Mouse (Mus musculus): ENCODE data around the gene Gm5447.

GRCm38 (mm10) chr13:30985598-30986466 lies 11.8 kb downstream of the Gm5447 start:
- TF ChIP-seq CTCF (IDR thresholded peaks at IDR 0.05; ENCODE audit: low read depth), result no peak
- no peak for TF ChIP-seq EP300 (optimal IDR thresholded peaks at IDR 0.05)

Data from stomach, postnatal 0 days (tissue).